Mouse (Mus musculus): ENCODE data around the gene Cxcr6. TPM values are rescaled to one million over a fixed set of nuclear protein-coding genes. Genes with fewer than 3 reads are reported as not detected.
A peak's percentile ranks its signal among the peaks of the same experiment; 100 is the strongest.
"Not testable (repeated sequence)": the region's sequence is repeated elsewhere in the genome, so short reads cannot be mapped to it uniquely, and the experiment has no call there.

Cxcr6 gene
- 0.06 TPM for polyA plus RNA-seq (2021)

DNA sequence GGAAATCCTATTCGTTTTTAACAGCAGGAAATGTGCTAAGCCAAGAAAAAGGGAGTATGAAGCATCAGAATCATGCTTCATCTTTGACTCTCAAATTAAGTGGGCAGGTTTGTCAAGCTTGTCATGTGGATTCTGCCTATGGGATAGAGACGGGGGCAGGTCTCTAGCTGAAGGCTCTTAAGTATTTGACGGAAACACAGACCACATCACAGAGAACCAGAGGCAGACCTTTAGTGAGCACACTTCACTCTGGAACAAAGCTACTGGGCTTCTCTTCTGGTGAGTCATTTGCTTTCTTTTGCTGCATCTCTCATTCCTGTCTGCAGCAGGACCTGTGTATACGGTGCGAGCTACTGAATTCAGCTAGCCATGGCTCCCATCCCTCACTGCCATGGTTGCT, at the start of gene Cxcr6:
TSS of gene Cxcr6 (plus strand) at position 209 of the 400 bp plus-strand sequence.
- no peaks in the 10 kb centered on the region for H3K27me3 ChIP-seq
- ATAC-seq = no peak
- POLR2A ChIA-PET = no interaction called here
- no peak for DNase-seq (ENCODE audit: low read depth, low spot score)
- CTCF ChIA-PET = interaction anchor here (1.3 kb wide), 1 partner anchor 16 kb away, joined by 3 read pairs; no protein-coding TSS in a partner anchor
- in situ Hi-C loops (cut with MboI; ENCODE audit: low pct_unique_long_range_greater_than_20kb) = no loop called here
- TF ChIP-seq CTCF (IDR thresholded peaks at IDR 0.05) = no peak

DNA sequence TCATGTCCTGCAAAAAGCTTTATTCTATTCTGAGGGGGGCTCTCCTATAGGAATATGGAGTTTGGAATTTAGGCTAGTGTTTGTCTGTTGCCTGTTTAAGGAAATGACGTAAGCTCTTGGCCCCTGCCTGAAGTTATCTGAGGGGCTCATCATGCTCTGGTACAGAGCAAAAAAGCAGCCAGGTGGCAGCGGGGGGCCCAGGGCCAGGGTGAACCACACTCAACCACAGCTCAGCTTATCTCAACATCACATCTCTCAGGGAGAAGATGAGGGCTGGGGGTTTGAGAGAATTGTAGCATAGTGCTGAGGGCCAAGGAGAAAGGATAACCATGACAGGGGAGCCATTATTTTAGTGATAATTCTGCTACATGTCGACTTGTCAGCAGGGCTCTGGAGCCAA, 49.5 kb upstream of the Cxcr6 start:
- no peak for TF ChIP-seq CTCF (IDR thresholded peaks at IDR 0.05)
- no peak for ATAC-seq
- no peak for DNase-seq (ENCODE audit: low read depth, low spot score)
- peaks cover 18% of the 10 kb centered on the region for H3K27me3 ChIP-seq
- in situ Hi-C loops (cut with MboI; ENCODE audit: low pct_unique_long_range_greater_than_20kb) = no loop called here
- ChIA-PET POLR2A (no interaction called here), CTCF (interaction anchor here (1.0 kb wide), 1 partner anchor 22 kb away, joined by 3 read pairs; no protein-coding TSS in a partner anchor)

GRCm38 (mm10) chr9:123757326-123757725, 48.9 kb upstream of the Cxcr6 start:
- DNase-seq (ENCODE audit: low read depth, low spot score) = no peak
- in situ Hi-C loops (cut with MboI; ENCODE audit: low pct_unique_long_range_greater_than_20kb) = no loop called here
- no peak for TF ChIP-seq CTCF (IDR thresholded peaks at IDR 0.05)
- POLR2A ChIA-PET = no interaction called here
- ATAC-seq = no peak
- H3K27me3 ChIP-seq = peaks cover 18% of the 10 kb centered on the region
- CTCF ChIA-PET = interaction anchor here (1.0 kb wide), 1 partner anchor 22 kb away, joined by 3 read pairs; no protein-coding TSS in a partner anchor

DNA sequence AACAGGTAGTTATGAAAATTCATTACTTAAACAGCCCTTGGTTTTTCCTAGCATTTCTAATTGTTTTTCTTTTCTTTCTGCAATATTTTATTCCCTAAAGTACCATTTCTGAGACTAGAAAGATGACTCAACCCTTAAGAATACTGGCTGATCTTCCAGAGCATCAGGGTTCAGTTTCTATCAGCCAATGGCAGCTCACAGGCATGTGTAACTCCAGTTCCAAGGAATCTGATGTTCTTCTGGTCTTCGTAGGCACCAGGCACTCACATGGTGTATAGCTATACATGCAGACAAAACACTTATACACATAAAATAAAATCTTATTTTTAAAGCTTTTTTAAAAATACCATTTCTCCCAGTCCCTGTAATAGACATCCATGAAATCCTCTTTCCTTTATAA, 48.1 kb upstream of the Cxcr6 start:
- ChIA-PET CTCF (no interaction called here), POLR2A (no interaction called here)
- H3K27me3 ChIP-seq = peaks cover 23% of the 10 kb centered on the region
- no peak for DNase-seq (ENCODE audit: low read depth, low spot score)
- no peak for ATAC-seq
- no peak for TF ChIP-seq CTCF (IDR thresholded peaks at IDR 0.05)
- in situ Hi-C loops (cut with MboI; ENCODE audit: low pct_unique_long_range_greater_than_20kb) = no loop called here

DNA sequence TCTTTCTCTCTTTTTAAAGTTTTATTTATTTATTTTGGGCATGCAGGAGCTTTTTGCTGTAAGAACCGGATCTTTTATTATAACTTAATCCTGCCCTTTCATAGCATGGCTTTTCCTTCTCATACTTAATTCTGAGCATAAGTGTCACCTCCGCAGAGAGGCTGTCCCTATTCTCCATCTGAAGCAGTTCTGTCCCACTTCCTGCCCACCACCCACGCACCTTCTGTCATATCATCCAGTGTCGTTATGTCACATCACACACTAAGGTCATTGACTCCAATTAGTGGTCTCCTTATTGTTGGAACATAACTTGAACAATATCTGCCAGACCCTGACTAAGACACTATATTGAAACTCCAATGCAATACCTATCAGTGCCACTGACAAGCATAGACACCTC, 47.6 kb upstream of the Cxcr6 start:
- in situ Hi-C loops (cut with MboI; ENCODE audit: low pct_unique_long_range_greater_than_20kb) = no loop called here
- DNase-seq (ENCODE audit: low read depth, low spot score) = no peak
- no peak for TF ChIP-seq CTCF (IDR thresholded peaks at IDR 0.05)
- no peak for ATAC-seq
- ChIA-PET CTCF (no interaction called here), POLR2A (no interaction called here)
- peaks cover 24% of the 10 kb centered on the region for H3K27me3 ChIP-seq

GRCm38 (mm10) chr9:123760806-123761205, 45.5 kb upstream of the Cxcr6 start:
- peaks cover 25% of the 10 kb centered on the region for H3K27me3 ChIP-seq
- ChIA-PET CTCF (no interaction called here), POLR2A (no interaction called here)
- DNase-seq (ENCODE audit: low read depth, low spot score) (no peak), ATAC-seq (no peak)
- TF ChIP-seq CTCF (IDR thresholded peaks at IDR 0.05) = no peak
- in situ Hi-C loops (cut with MboI; ENCODE audit: low pct_unique_long_range_greater_than_20kb) = no loop called here

DNA sequence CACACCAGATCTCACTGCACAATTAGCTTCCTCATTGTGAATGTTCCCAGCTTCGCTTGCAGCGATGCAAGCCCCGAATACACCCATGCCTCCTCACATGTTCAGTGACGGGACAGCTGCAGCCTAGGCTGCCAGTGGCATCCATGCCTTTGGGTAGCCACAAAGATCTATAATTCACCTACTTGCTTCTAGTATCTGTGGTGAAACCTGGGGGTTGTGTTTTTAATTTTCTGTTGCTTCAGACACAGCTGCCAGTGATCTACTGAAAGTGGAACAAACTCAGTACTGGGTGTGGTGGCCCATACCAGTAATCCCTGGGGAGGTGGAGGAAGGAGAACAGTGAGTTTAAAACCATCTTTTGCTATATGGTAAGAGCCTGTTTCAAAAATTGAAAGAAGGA, 43.4 kb upstream of the Cxcr6 start:
- DNase-seq (ENCODE audit: low read depth, low spot score) (no peak), ATAC-seq (no peak)
- ChIA-PET POLR2A (no interaction called here), CTCF (no interaction called here)
- in situ Hi-C loops (cut with MboI; ENCODE audit: low pct_unique_long_range_greater_than_20kb) = no loop called here
- peaks cover 30% of the 10 kb centered on the region for H3K27me3 ChIP-seq
- TF ChIP-seq CTCF (IDR thresholded peaks at IDR 0.05) = no peak

DNA sequence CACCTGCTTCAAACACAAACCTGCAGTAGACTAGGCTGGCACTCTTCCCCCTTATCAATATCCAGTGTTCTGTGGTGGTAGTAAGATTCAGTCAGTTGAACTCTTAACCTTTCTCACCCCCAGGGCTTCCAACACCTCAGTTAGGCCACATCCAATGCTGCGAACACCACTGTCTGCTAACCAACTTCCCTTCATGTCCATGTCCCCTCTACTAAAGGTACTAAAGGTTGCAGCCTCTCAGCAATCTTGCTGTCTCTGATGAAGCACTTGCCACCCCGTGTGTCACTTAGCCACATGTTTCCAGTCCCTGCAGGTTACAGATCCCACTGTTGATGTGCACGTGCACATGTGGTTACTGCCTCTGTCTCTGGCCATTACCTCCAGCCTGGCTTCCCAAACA, 42.5 kb upstream of the Cxcr6 start:
- POLR2A ChIA-PET = no interaction called here
- no peak for TF ChIP-seq CTCF (IDR thresholded peaks at IDR 0.05)
- no peak for ATAC-seq
- no peak for DNase-seq (ENCODE audit: low read depth, low spot score)
- peaks cover 30% of the 10 kb centered on the region for H3K27me3 ChIP-seq
- CTCF ChIA-PET = no interaction called here
- in situ Hi-C loops (cut with MboI; ENCODE audit: low pct_unique_long_range_greater_than_20kb) = no loop called here

DNA sequence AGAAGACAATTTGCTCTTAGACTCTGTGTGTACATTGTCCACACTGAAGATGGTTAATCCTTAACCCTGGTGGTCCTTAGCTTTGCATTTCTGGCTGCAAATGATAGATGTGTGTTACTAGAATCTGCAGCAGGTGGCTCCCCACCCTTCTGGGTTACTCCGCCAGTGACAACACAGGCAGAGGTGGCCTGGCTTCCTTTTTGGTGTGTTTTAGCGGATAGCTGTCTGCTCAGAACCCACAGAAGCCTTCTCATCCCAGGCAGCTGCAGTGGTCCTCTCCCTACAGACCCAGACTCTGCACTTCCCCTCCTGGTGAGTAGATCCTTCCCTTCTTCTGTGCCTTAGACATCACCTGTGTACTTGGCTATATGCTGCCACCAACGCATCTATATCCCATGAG, 39.3 kb upstream of the Cxcr6 start:
- DNase-seq (ENCODE audit: low read depth, low spot score) = no peak
- no peak for TF ChIP-seq CTCF (IDR thresholded peaks at IDR 0.05)
- CTCF ChIA-PET = interaction anchor here (1.1 to 1.5 kb wide), 2 partner anchors 31 to 128 kb away, joined by 3 read pairs; no protein-coding TSS in a partner anchor
- H3K27me3 ChIP-seq = peaks cover 24% of the 10 kb centered on the region
- ATAC-seq = no peak
- in situ Hi-C loops (cut with MboI; ENCODE audit: low pct_unique_long_range_greater_than_20kb) = loop anchor here (5.0 kb wide), 1 partner anchor 40 kb away; no protein-coding TSS in a partner anchor
- POLR2A ChIA-PET = no interaction called here

GRCm38 (mm10) chr9:123768443-123768842, 37.8 kb upstream of the Cxcr6 start:
- H3K27me3 ChIP-seq = peaks cover 18% of the 10 kb centered on the region
- no peak for TF ChIP-seq CTCF (IDR thresholded peaks at IDR 0.05)
- DNase-seq (ENCODE audit: low read depth, low spot score) (no peak), ATAC-seq (no peak)
- ChIA-PET POLR2A (no interaction called here), CTCF (interaction anchor here (1.6 kb wide), 1 partner anchor 129 kb away, joined by 4 read pairs; no protein-coding TSS in a partner anchor)
- in situ Hi-C loops (cut with MboI; ENCODE audit: low pct_unique_long_range_greater_than_20kb) = loop anchor here (5.0 kb wide), 1 partner anchor 41 kb away; no protein-coding TSS in a partner anchor

GRCm38 (mm10) chr9:123769532-123769931, 36.7 kb upstream of the Cxcr6 start:
- ATAC-seq (no peak), DNase-seq (ENCODE audit: low read depth, low spot score) (no peak)
- POLR2A ChIA-PET = no interaction called here
- CTCF ChIA-PET = interaction anchor here (1.6 kb wide), 1 partner anchor 130 kb away, joined by 4 read pairs; no protein-coding TSS in a partner anchor
- H3K27me3 ChIP-seq = peaks cover 18% of the 10 kb centered on the region
- in situ Hi-C loops (cut with MboI; ENCODE audit: low pct_unique_long_range_greater_than_20kb) = loop anchor here (5.0 kb wide), 1 partner anchor 42 kb away; no protein-coding TSS in a partner anchor
- TF ChIP-seq CTCF (IDR thresholded peaks at IDR 0.05) = no peak

DNA sequence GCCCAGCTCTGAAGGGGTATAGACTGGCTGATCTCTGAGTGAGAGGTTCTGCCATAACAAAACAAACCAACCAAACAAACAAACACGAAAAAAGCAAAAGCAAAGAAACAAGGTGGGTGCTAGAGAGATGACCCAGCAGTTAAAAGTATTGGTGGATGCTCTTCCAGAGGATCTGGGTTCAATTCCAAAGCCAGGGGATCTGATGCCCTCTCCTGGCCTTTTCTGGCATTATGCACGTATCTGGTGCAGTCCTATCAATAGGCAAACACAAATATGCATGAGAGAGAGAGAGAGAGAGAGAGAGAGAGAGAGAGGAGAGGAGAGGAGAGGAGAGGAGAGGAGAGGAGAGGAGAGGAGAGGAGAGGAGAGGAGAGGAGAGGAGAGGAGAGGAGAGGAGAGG, 33.0 kb upstream of the Cxcr6 start:
- CTCF ChIA-PET; in situ Hi-C loops (cut with MboI; ENCODE audit: low pct_unique_long_range_greater_than_20kb); H3K27me3 ChIP-seq; POLR2A ChIA-PET; ATAC-seq; DNase-seq (ENCODE audit: low read depth, low spot score): not testable (repeated sequence)
- TF ChIP-seq CTCF (IDR thresholded peaks at IDR 0.05) = peak; percentile 51
